Mouse (Mus musculus): Measurements from ENCODE around the gene Ltbp3.

The Ltbp3 gene

GRCm38 (mm10) chr19:5713730-5714129 is 27.0 kb upstream of the Ltbp3 start:
- no peaks in the 10 kb centered on the region for H3K27me3 ChIP-seq (ENCODE audit: control insufficient read depth, insufficient read depth, low read length, poor library complexity, severe bottlenecking)
- H3K36me3 ChIP-seq (ENCODE audit: control insufficient read depth, insufficient read depth, low read length, poor library complexity, severe bottlenecking): peaks cover 11% of the 10 kb centered on the region
- DNase-seq (ENCODE audit: low read depth, low spot score): no peak

GRCm38 (mm10) chr19:5715793-5716688 is 24.7 kb upstream of the Ltbp3 start:
- H3K36me3 ChIP-seq (ENCODE audit: control insufficient read depth, insufficient read depth, low read length, poor library complexity, severe bottlenecking): peaks cover 6% of the 10 kb centered on the region
- peak; percentile 22 for DNase-seq (ENCODE audit: low read depth, low spot score)
- no peaks in the 10 kb centered on the region for H3K27me3 ChIP-seq (ENCODE audit: control insufficient read depth, insufficient read depth, low read length, poor library complexity, severe bottlenecking)

- no peaks in the 10 kb centered on the region for H3K27me3 ChIP-seq (ENCODE audit: control insufficient read depth, insufficient read depth, low read length, poor library complexity, severe bottlenecking)
- peaks cover 13% of the 10 kb centered on the region for H3K36me3 ChIP-seq (ENCODE audit: control insufficient read depth, insufficient read depth, low read length, poor library complexity, severe bottlenecking)
- DNase-seq (ENCODE audit: low read depth, low spot score): no peak
Observed at GRCm38 (mm10) chr19:5716955-5717354, 23.7 kb upstream of the Ltbp3 start.

GRCm38 (mm10) chr19:5721233-5721632 is 19.5 kb upstream of the Ltbp3 start:
- no peak for DNase-seq (ENCODE audit: low read depth, low spot score)
- Histone ChIP-seq H3K27me3 (ENCODE audit: control insufficient read depth, insufficient read depth, low read length, poor library complexity, severe bottlenecking) (no peaks in the 10 kb centered on the region), H3K36me3 (ENCODE audit: control insufficient read depth, insufficient read depth, low read length, poor library complexity, severe bottlenecking) (peaks cover 10% of the 10 kb centered on the region)

GRCm38 (mm10) chr19:5722848-5723425 is 17.8 kb upstream of the Ltbp3 start:
- no peak for DNase-seq (ENCODE audit: low read depth, low spot score)
- H3K27me3 ChIP-seq (ENCODE audit: control insufficient read depth, insufficient read depth, low read length, poor library complexity, severe bottlenecking): no peaks in the 10 kb centered on the region
- peaks cover 10% of the 10 kb centered on the region for H3K36me3 ChIP-seq (ENCODE audit: control insufficient read depth, insufficient read depth, low read length, poor library complexity, severe bottlenecking)

- Histone ChIP-seq H3K36me3 (ENCODE audit: control insufficient read depth, insufficient read depth, low read length, poor library complexity, severe bottlenecking) (peaks cover 10% of the 10 kb centered on the region), H3K27me3 (ENCODE audit: control insufficient read depth, insufficient read depth, low read length, poor library complexity, severe bottlenecking) (no peaks in the 10 kb centered on the region)
- no peak for DNase-seq (ENCODE audit: low read depth, low spot score)
Observed at GRCm38 (mm10) chr19:5723934-5724548, 16.7 kb upstream of the Ltbp3 start.

- peak; percentile 67 for DNase-seq (ENCODE audit: low read depth, low spot score)
- no peaks in the 10 kb centered on the region for H3K27me3 ChIP-seq (ENCODE audit: control insufficient read depth, insufficient read depth, low read length, poor library complexity, severe bottlenecking)
- H3K36me3 ChIP-seq (ENCODE audit: control insufficient read depth, insufficient read depth, low read length, poor library complexity, severe bottlenecking): peaks cover 10% of the 10 kb centered on the region
Observed at GRCm38 (mm10) chr19:5724549-5724941, 16.2 kb upstream of the Ltbp3 start.

GRCm38 (mm10) chr19:5725029-5725707 is 15.5 kb upstream of the Ltbp3 start:
- H3K27me3 ChIP-seq (ENCODE audit: control insufficient read depth, insufficient read depth, low read length, poor library complexity, severe bottlenecking): no peaks in the 10 kb centered on the region
- peak; percentile 27 for DNase-seq (ENCODE audit: low read depth, low spot score)
- H3K36me3 ChIP-seq (ENCODE audit: control insufficient read depth, insufficient read depth, low read length, poor library complexity, severe bottlenecking): peaks cover 8% of the 10 kb centered on the region

- H3K27me3 ChIP-seq (ENCODE audit: control insufficient read depth, insufficient read depth, low read length, poor library complexity, severe bottlenecking): no peaks in the 10 kb centered on the region
- peak; percentile 76 for DNase-seq (ENCODE audit: low read depth, low spot score)
- H3K36me3 ChIP-seq (ENCODE audit: control insufficient read depth, insufficient read depth, low read length, poor library complexity, severe bottlenecking): peaks cover 7% of the 10 kb centered on the region; the same call in 1 of the 2 replicates
Observed at GRCm38 (mm10) chr19:5725767-5726515, 14.8 kb upstream of the Ltbp3 start, which contains the start of gene Ehbp1l1. Gene Ehbp1l1, minus strand, starts transcription at chr19:5726317.

GRCm38 (mm10) chr19:5726961-5727578 is 13.6 kb upstream of the Ltbp3 start:
- DNase-seq (ENCODE audit: low read depth, low spot score): peak; percentile 49
- no peaks in the 10 kb centered on the region for H3K27me3 ChIP-seq (ENCODE audit: control insufficient read depth, insufficient read depth, low read length, poor library complexity, severe bottlenecking)
- H3K36me3 ChIP-seq (ENCODE audit: control insufficient read depth, insufficient read depth, low read length, poor library complexity, severe bottlenecking): no peaks in the 10 kb centered on the region

- Histone ChIP-seq H3K27me3 (ENCODE audit: control insufficient read depth, insufficient read depth, low read length, poor library complexity, severe bottlenecking) (no peaks in the 10 kb centered on the region), H3K36me3 (ENCODE audit: control insufficient read depth, insufficient read depth, low read length, poor library complexity, severe bottlenecking) (no peaks in the 10 kb centered on the region)
- peak; percentile 91 for DNase-seq (ENCODE audit: low read depth, low spot score)
Observed at GRCm38 (mm10) chr19:5727701-5728100, 13.0 kb upstream of the Ltbp3 start.

- Histone ChIP-seq H3K27me3 (ENCODE audit: control insufficient read depth, insufficient read depth, low read length, poor library complexity, severe bottlenecking) (no peaks in the 10 kb centered on the region), H3K36me3 (ENCODE audit: control insufficient read depth, insufficient read depth, low read length, poor library complexity, severe bottlenecking) (no peaks in the 10 kb centered on the region)
- peak; percentile 25 for DNase-seq (ENCODE audit: low read depth, low spot score)
Observed at GRCm38 (mm10) chr19:5728631-5729443, 11.9 kb upstream of the Ltbp3 start.

GRCm38 (mm10) chr19:5729444-5729815 is 11.3 kb upstream of the Ltbp3 start, which contains the start of gene Fam89b:
Gene Fam89b, minus strand, starts transcription at chr19:5729653.
- H3K36me3 ChIP-seq (ENCODE audit: control insufficient read depth, insufficient read depth, low read length, poor library complexity, severe bottlenecking): no peaks in the 10 kb centered on the region
- no peaks in the 10 kb centered on the region for H3K27me3 ChIP-seq (ENCODE audit: control insufficient read depth, insufficient read depth, low read length, poor library complexity, severe bottlenecking)
- peak; percentile 85 for DNase-seq (ENCODE audit: low read depth, low spot score)
